Mouse (Mus musculus) skeletal muscle tissue, adult 2 months (tissue): ENCODE results near the gene Ttc7b.
A peak's percentile ranks its signal among the peaks of the same experiment; 100 is the strongest.

ENCODE experiments used
- DNase-seq: peaks from one replicate; pipeline ENCODE4 v3.0.0-alpha.2; 2012; ENCODE audit warnings: low read depth, low spot score

The Ttc7b gene

DNA sequence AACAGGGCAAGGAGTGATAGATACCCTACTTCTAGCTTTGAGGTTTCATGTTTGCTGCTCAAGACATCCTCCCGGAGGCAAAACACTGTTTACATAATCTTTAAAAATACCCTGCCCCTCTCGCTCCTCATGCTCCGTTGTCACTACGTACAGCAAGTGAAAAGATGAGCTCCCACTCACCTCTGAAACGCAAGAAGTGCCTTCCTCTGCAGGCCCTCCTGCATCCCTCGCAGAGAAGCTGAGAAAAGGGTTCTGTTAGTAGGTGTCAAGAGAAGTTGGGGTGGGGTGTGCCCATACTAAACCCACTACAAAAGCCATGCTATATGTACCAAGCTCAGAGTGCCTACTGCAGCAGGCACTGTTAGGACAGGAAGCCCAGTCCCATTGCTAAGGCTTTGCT is 138.7 kb downstream of the Ttc7b start:
- DNase-seq = no peak

- no peak for DNase-seq
Observed at GRCm38 (mm10) chr12:100380697-100381291, 139.8 kb downstream of the Ttc7b start.

GRCm38 (mm10) chr12:100379833-100380232 is 140.8 kb downstream of the Ttc7b start:
- no peak for DNase-seq

DNA sequence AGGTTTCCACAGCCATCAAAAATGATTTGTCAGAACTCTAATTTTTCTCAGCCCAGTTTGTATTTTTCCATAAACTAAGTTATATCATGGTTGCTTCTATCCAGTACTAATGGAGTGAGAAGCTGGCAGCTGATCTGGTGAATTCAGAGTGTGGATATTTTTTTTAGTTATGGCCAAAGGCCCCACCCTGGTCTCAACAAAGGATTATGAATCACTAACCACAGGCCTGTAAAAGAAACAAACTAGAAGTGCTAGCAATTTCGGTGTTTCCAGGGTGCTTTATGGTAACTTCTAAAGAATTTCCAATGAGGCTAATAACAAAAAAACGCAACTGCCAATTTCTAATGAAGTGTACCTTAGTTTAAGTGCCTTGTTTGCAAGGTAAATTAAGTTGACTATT is 142.4 kb downstream of the Ttc7b start:
- no peak for DNase-seq

DNA sequence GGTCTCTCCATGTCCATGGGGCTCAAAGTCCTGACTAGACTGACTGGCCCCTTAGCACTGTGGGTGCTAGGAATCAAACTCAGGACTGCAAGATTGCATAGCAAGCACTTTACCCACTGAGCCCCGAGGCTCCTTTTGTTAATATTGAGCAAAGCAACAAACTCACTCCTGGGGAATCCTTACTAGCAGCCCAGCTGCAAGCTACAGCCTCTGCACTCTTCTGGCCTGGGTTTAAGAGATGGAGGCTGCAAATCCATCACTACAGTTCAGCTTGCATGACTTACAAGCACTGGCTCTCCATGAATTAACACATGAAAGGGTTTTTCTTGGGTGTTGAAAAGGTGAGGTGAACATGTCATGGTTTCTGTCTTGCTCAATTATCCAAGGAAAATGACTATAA is 142.8 kb downstream of the Ttc7b start:
- no peak for DNase-seq

GRCm38 (mm10) chr12:100375801-100376200 is 144.8 kb downstream of the Ttc7b start:
- DNase-seq = no peak

- DNase-seq = no peak
Observed at GRCm38 (mm10) chr12:100372785-100373184, 147.8 kb downstream of the Ttc7b start.

GRCm38 (mm10) chr12:100372015-100372414 is 148.6 kb downstream of the Ttc7b start:
- peak; percentile 38 for DNase-seq

- no peak for DNase-seq
Observed at GRCm38 (mm10) chr12:100369786-100370185, 150.8 kb downstream of the Ttc7b start.

DNA sequence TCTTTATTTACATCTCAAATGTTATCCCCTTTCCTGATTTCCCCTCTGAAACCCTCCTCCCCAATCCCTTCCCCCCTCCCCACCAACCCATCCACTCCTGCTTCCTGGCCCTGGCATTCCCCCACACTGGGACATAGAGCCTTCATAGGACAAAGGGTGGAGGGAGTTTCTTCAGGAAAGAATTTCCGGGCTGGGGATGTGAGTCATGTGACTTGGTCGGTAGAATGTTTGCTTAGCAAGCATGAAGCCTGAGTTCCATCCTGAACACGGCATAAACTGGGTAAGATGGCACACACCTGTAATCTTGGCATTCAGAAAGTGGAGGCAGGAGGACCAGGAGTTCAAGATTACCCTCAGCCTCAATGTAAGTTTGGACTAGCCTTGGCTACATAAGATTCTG is 151.4 kb downstream of the Ttc7b start:
- DNase-seq = no peak

DNA sequence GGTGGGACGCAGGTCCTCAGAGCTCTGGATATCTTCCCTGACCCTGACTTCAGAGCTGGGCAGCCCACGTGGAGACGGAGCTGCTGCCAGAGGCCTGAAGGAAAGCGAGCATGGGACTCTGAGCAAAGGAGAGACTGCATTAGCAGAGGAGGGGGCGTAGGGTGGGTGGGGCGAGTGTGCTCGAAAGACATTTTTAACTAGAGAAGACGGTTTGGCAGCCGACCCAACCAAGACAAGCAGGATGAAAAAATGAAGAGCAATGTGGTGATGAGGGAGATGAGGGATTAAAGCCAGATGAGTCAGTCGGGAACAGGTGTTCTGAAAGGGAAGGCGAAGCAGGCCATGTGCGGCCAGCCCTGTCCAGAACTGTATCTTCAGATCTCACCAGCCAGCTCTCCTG is 159.3 kb downstream of the Ttc7b start:
- DNase-seq = peak; percentile 40

- no peak for DNase-seq
Observed at GRCm38 (mm10) chr12:100358040-100358620, 162.5 kb downstream of the Ttc7b start.

DNA sequence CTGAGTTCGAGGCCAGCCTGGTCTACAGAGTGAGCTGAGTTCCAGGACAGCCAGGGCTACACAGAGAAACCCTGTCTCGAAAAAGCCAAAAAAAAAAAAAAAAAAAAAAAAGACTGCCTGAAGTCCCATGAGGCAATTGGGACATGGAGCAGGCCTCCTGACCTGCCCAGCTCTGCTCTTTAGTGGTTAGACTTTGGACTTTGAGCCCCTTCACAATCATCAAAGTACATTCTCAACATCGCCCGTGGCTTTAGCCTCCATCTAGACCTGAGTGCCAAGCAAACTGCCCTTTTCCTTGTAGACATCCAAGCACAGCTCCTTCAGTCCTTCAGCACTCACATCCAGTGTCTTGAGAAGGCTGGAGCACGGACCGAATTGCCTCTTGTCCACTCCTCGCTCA is 164.2 kb downstream of the Ttc7b start:
- DNase-seq = no peak

- DNase-seq = no peak
Observed at GRCm38 (mm10) chr12:100355565-100355964, 165.1 kb downstream of the Ttc7b start.

- no peak for DNase-seq
Observed at GRCm38 (mm10) chr12:100353954-100354353, 166.7 kb downstream of the Ttc7b start.

- DNase-seq = no peak
Observed at GRCm38 (mm10) chr12:100353075-100353782, 167.4 kb downstream of the Ttc7b start.

DNA sequence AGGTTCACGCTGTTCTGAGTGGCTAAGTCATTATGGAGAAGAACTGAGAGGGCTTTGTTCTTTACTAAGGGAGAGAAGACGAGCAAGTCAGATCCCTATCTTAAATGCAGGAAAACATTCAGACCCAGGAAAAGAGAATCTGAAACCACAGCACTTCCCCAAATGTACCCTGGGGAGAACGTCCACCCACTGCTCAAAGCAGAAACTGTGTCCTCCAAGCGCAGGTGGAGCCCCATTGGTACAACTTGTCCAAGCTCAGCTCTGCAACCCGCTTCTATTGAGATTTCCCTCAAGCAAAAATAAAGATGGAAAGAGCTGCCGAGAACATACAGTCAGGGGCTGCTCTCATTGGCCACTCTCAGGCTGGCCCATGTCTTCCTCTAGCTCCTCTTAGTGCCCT is 168.5 kb downstream of the Ttc7b start:
- no peak for DNase-seq

DNA sequence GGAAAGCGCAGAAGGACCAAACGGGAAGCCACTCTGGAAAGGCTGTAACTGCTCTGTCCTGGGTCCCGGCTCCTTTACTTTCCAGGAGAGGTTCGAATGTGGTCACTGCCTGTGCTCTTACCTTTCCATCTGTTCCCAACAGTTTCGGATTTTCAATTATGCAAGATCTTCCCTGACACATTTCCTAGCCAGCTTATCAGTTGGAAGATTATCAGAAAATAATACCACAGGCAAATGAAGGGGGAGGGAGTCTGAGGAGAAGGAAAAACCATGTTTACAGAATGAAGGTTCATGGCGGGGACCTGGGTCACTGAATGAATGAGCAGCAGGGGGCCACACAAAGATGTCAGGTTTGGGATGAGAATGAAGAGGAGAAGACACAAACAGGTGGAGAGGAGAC is 177.1 kb downstream of the Ttc7b start:
- DNase-seq = no peak

- no peak for DNase-seq
Observed at GRCm38 (mm10) chr12:100341614-100342013, 179.0 kb downstream of the Ttc7b start.

DNA sequence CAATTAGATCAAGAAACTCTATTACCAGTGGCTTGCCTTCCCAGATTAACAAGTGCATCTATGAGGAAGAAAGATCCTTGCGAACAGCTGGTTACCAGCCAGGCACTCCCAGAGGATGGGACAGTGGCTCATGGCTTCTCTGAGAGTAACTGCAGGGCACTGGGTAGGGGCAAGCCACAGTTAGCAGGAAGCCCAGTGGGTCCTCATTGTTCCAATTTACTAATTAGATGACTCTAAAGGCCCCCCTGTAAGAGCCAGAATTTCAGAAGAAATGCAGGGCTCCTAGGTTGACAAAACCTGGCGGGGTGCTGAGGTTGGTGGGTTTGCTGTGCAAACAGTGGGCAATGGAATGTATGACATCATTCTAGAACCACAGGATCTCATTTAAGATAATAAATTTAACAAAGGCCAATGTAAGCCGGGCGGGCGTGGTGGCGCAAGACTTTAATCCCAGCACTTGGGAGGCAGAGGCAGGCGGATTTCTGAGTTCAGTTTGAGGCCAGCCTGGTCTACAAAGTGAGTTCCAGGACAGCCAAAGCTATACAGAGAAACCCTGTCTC is 179.6 kb downstream of the Ttc7b start:
- no peak for DNase-seq

GRCm38 (mm10) chr12:100338055-100338454 is 182.6 kb downstream of the Ttc7b start:
- DNase-seq = no peak

DNA sequence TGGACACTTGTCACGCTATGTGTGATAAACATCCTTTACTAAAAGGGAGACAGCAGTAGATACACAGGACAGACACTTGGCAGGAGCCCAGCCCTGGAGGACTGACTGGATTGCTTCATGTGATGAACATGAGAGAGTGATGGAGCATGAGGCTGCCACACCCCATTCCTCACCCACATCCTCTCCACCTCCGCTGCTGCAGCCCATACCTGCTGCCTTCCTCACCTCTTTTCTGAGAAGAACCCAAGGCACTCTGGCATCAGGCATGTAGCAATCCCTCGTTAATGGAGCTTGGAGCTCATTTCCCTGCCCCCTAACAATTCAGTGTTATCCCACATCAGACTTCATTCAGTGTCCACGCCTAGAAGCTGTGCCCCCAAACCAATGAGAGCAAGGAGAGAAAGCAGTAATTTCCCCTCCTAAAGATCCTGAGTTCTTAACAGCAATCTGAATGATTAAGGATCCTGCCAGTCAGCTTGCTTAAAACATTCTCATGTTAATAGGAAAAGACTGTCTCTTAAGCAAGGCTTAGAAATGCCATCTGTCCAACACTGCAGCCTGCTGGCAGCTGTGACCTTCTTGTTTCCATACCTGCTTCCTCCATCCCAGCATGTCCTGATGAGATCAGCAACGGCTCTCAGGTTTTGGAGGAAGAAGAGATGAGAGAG is 183.1 kb downstream of the Ttc7b start:
- no peak for DNase-seq
